Mouse (Mus musculus) liver, embryonic 14.5 days (tissue): ENCODE data around the gene Slc17a9. TPM values are rescaled to one million over a fixed set of nuclear protein-coding genes. Genes with fewer than 3 reads are reported as not detected.

Source experiments
- ATAC-seq: fragments of 200-750 bp; cut with Nextera tagmentation; 2 replicates; pipeline ENCODE4 v1.8.0; 2017; ENCODE audit warnings: moderate number of reproducible peaks, mild to moderate bottlenecking, moderate library complexity; ENCODE audit not compliant: insufficient read depth
- DNase-seq, 3 experiments: peaks; one replicate each; pipeline ENCODE4 v3.0.0-alpha.2; 2012 to 2013; ENCODE audit warnings: low read depth in 3 of 3, low spot score in 3 of 3
- H3K27ac ChIP-seq: fragments of 300-500 bp; sonication (generic); 2 replicates; pipeline ENCODE4 v1.5.1; 2014; ENCODE audit warnings: moderate library complexity, mild to moderate bottlenecking, control low read depth, inconsistent platforms
- H3K27me3 ChIP-seq: fragments of 300-500 bp; sonication (generic); 2 replicates; pipeline ENCODE4 v1.6.1; 2014; ENCODE audit warnings: mild to moderate bottlenecking, low read length, moderate library complexity; ENCODE audit not compliant: control insufficient read depth, insufficient read depth
- H3K36me3 ChIP-seq: fragments of 300-500 bp; sonication (generic); replicated peaks from 2 replicates; pipeline ENCODE4 v1.6.1; 2014; ENCODE audit warnings: low read depth; ENCODE audit not compliant: control insufficient read depth, insufficient read depth
- H3K4me1 ChIP-seq, 2 experiments: fragments of 200-500 bp in 1 of 2; fragments of 300-500 bp in 1 of 2; sonication (generic) in 1 of 2; replicated peaks; 2 replicates each; pipeline ENCODE4 v1.6.1; 2012 to 2014; ENCODE audit warnings: antibody characterized with exemption in 1 of 2, inconsistent platforms in 1 of 2, low read length in 1 of 2; ENCODE audit not compliant: control insufficient read depth in 2 of 2, insufficient read depth in 2 of 2
- H3K4me2 ChIP-seq: fragments of 300-500 bp; sonication (generic); 2 replicates; pipeline ENCODE4 v1.6.1; 2014; ENCODE audit warnings: low read depth, mild to moderate bottlenecking, control low read depth, moderate library complexity
- H3K4me3 ChIP-seq, 2 experiments: fragments of 200-500 bp in 1 of 2; fragments of 300-500 bp in 1 of 2; sonication (generic) in 1 of 2; 2 replicates each; pipeline ENCODE4 v1.5.1; 2012 to 2014; ENCODE audit warnings: low read depth in 2 of 2, low read length in 2 of 2, mild to moderate bottlenecking in 2 of 2, control low read depth in 1 of 2, inconsistent platforms in 1 of 2, moderate library complexity in 1 of 2; ENCODE audit not compliant: insufficient read depth in 1 of 2
- H3K9ac ChIP-seq: fragments of 300-500 bp; sonication (generic); replicated peaks from 2 replicates; pipeline ENCODE4 v1.6.1; 2014; ENCODE audit warnings: mild to moderate bottlenecking, control low read depth, moderate library complexity
- H3K9me3 ChIP-seq: fragments of 300-500 bp; sonication (generic); 2 replicates; pipeline ENCODE4 v1.6.1; 2016; ENCODE audit warnings: low read length, mixed read lengths; ENCODE audit not compliant: control insufficient read depth
- CTCF ChIP-seq: IDR thresholded peaks from 2 replicates; pipeline ENCODE4 v1.5.1; 2016; ENCODE audit warnings: antibody characterized with exemption, low read depth, control low read depth
- EP300 ChIP-seq: IDR thresholded peaks from 2 replicates; pipeline ENCODE4 v1.6.1; 2016; ENCODE audit warnings: antibody characterized with exemption, low read depth
- WGBS: fragments of 180-500 bp; shearing (Covaris S2); extraction: QIAGEN DNeasy Blood & Tissue Kit; methylation state at CpG from one replicate; pipeline ENCODE4 v1.1.7; 2014; ENCODE audit not compliant: insufficient replicate concordance; 5-methylcytosine and 5-hydroxymethylcytosine counted together
- polyA plus RNA-seq, 2 experiments: library from polyadenylated mRNA; depleted of rRNA in 1 of 2; stranded (reverse) in 1 of 2; unstranded in 1 of 2; fragments of >200 nt; fragmentation: Nextera tagmentation in 1 of 2; extraction: Ambion mirVana in 1 of 2; gene quantifications; 2 replicates each; pipeline versions ENCODE4 v1.2.1 to v1.2.3; 2012 to 2014

Gene Slc17a9
- polyA plus RNA-seq, 2 experiments = 6.8 to 7.7 TPM

DNA sequence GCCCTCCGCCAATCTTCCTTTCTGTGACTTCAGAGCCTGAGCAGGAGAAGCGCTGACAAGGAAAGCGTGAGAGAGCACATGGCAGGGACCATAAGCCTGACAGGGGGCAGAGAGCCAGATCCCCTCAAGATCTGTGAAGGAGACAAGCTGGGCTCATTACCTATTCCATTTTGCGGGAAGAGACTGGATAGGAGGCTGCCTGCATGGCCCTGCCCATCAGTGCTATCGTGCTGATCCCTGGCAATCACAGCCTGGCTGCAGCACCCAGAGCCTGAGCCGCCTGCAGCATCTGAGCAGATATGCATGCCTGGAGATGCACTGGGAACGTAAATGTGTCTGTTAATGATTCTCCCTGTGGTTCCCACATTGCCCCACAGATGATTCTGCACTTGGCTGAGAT, 63.8 kb downstream of the Slc17a9 start:
- H3K4me2 ChIP-seq = no peak overlapping the region
- H3K9ac ChIP-seq = no peak overlapping the region
- H3K4me1 ChIP-seq = no peaks in the 10 kb centered on the region
- H3K27ac ChIP-seq = no peak overlapping the region
- H3K27me3 ChIP-seq = no peaks in the 10 kb centered on the region; the same call in 1 of the 2 replicates
- ATAC-seq (no peak), DNase-seq (no peak)
- H3K36me3 ChIP-seq = no peaks in the 10 kb centered on the region
- no peaks in the 10 kb centered on the region for H3K9me3 ChIP-seq
- 15% methylated on average over 7 of the region's 7 CpGs for WGBS
- TF ChIP-seq EP300 = no peak
- TF ChIP-seq CTCF = no peak
- no peak overlapping the region for H3K4me3 ChIP-seq

DNA sequence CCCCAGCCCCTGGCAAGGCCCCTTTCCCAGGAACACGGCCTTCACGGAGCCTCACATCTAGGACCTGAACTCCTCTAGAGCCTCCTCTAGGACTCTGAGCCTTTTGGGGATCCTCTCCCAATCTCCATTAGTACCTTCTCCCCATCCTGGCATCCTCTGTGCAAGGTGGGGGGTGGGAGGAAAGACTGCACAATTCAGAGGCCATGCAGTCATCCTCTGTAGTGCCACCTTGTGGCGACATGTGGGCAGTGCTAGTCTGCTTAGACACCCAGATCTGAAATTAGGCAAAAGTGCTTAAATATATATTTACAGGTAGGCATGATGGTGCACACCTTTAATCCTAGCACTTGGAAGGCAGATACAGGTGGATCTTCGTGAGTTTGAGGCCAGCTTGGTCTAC, 66.6 kb downstream of the Slc17a9 start:
- TF ChIP-seq CTCF (peak; percentile 85), EP300 (no peak)
- H3K9ac ChIP-seq = no peak overlapping the region
- H3K9me3 ChIP-seq = no peaks in the 10 kb centered on the region
- no peaks in the 10 kb centered on the region; the same call in 1 of the 2 replicates for H3K27me3 ChIP-seq
- WGBS = 41% methylated on average over 4 of the region's 4 CpGs
- no peaks in the 10 kb centered on the region for H3K4me1 ChIP-seq
- peak in 1 of 3 experiments; percentile 6 for DNase-seq
- no peak for ATAC-seq
- no peak overlapping the region for H3K4me3 ChIP-seq
- no peak overlapping the region for H3K27ac ChIP-seq
- H3K36me3 ChIP-seq = no peaks in the 10 kb centered on the region
- H3K4me2 ChIP-seq = no peak overlapping the region

Other genes starting within 250 kb of the Slc17a9 start
- 0.04 and 0.06 TPM in 2 replicates for gene Ntsr1, start 225.3 kb upstream of the Slc17a9 start, polyA plus RNA-seq (2012; rRNA removed)
- 0.05 TPM in 1 of 2 replicates, not detected in the other for gene Ntsr1, start 225.3 kb upstream of the Slc17a9 start, polyA plus RNA-seq (2014; fragmentation: Nextera tagmentation; extraction: Ambion mirVana)
- gene Mrgbp, start 144.0 kb upstream of the Slc17a9 start, polyA plus RNA-seq (2012; rRNA removed) = 10.5 and 10.8 TPM in 2 replicates
- 7.1 and 7.4 TPM in 2 replicates for gene Mrgbp, start 144.0 kb upstream of the Slc17a9 start, polyA plus RNA-seq (2014; fragmentation: Nextera tagmentation; extraction: Ambion mirVana)
- gene Ogfr, start 136.0 kb upstream of the Slc17a9 start, polyA plus RNA-seq (2012; rRNA removed) = 11.5 and 20.2 TPM in 2 replicates
- gene Ogfr, start 136.0 kb upstream of the Slc17a9 start, polyA plus RNA-seq (2014; fragmentation: Nextera tagmentation; extraction: Ambion mirVana) = 18.0 and 21.2 TPM in 2 replicates
- 0.55 and 1.2 TPM in 2 replicates for gene Col9a3, start 127.5 kb upstream of the Slc17a9 start, polyA plus RNA-seq (2012; rRNA removed)
- gene Col9a3, start 127.5 kb upstream of the Slc17a9 start, polyA plus RNA-seq (2014; fragmentation: Nextera tagmentation; extraction: Ambion mirVana) = 0.71 and 0.80 TPM in 2 replicates
- gene Tcfl5, start 82.6 kb upstream of the Slc17a9 start, polyA plus RNA-seq (2012; rRNA removed) = 0.16 and 0.23 TPM in 2 replicates
- not detected in 2 replicates for gene Tcfl5, start 82.6 kb upstream of the Slc17a9 start, polyA plus RNA-seq (2014; fragmentation: Nextera tagmentation; extraction: Ambion mirVana)
- 9.1 and 12.2 TPM in 2 replicates for gene Dido1, start 15.3 kb upstream of the Slc17a9 start, polyA plus RNA-seq (2012; rRNA removed)
- 10.4 and 12.2 TPM in 2 replicates for gene Dido1, start 15.3 kb upstream of the Slc17a9 start, polyA plus RNA-seq (2014; fragmentation: Nextera tagmentation; extraction: Ambion mirVana)
- gene Gid8, start 15.1 kb upstream of the Slc17a9 start, polyA plus RNA-seq (2012; rRNA removed) = 62.6 and 87.4 TPM in 2 replicates
- 121 and 127 TPM in 2 replicates for gene Gid8, start 15.1 kb upstream of the Slc17a9 start, polyA plus RNA-seq (2014; fragmentation: Nextera tagmentation; extraction: Ambion mirVana)
- gene Bhlhe23, start 51.6 kb downstream of the Slc17a9 start, polyA plus RNA-seq (2012; rRNA removed) = not detected in 2 replicates
- not detected in 2 replicates for gene Bhlhe23, start 51.6 kb downstream of the Slc17a9 start, polyA plus RNA-seq (2014; fragmentation: Nextera tagmentation; extraction: Ambion mirVana)
- gene Ythdf1, start 195.7 kb downstream of the Slc17a9 start, polyA plus RNA-seq (2012; rRNA removed) = 13.3 and 18.5 TPM in 2 replicates
- 22.7 and 23.2 TPM in 2 replicates for gene Ythdf1, start 195.7 kb downstream of the Slc17a9 start, polyA plus RNA-seq (2014; fragmentation: Nextera tagmentation; extraction: Ambion mirVana)
- not detected in 2 replicates for gene Birc7, start 203.8 kb downstream of the Slc17a9 start, polyA plus RNA-seq (2012; rRNA removed)
- not detected in 2 replicates for gene Birc7, start 203.8 kb downstream of the Slc17a9 start, polyA plus RNA-seq (2014; fragmentation: Nextera tagmentation; extraction: Ambion mirVana)
- gene Nkain4, start 229.4 kb downstream of the Slc17a9 start, polyA plus RNA-seq (2012; rRNA removed) = 1.0 and 1.1 TPM in 2 replicates
- 1.3 and 1.5 TPM in 2 replicates for gene Nkain4, start 229.4 kb downstream of the Slc17a9 start, polyA plus RNA-seq (2014; fragmentation: Nextera tagmentation; extraction: Ambion mirVana)
- gene Arfgap1, start 242.0 kb downstream of the Slc17a9 start, polyA plus RNA-seq (2012; rRNA removed) = 14.4 and 20.6 TPM in 2 replicates
- gene Arfgap1, start 242.0 kb downstream of the Slc17a9 start, polyA plus RNA-seq (2014; fragmentation: Nextera tagmentation; extraction: Ambion mirVana) = 16.6 and 18.8 TPM in 2 replicates